Mouse (Mus musculus) kidney, embryonic 15.5 days (tissue): ENCODE results near the gene Lipe. TPM values are rescaled to one million over a fixed set of nuclear protein-coding genes. Genes with fewer than 3 reads are reported as not detected.
A peak's percentile ranks its signal among the peaks of the same experiment; 100 is the strongest.

Experiments
- ATAC-seq: fragments of 200-750 bp; cut with Nextera tagmentation; replicated peaks from 2 replicates; pipeline ENCODE4 v1.8.0; 2017; ENCODE audit warnings: moderate TSS enrichment; ENCODE audit not compliant: low FRiP score
- H3K27ac ChIP-seq: fragments of 300-500 bp; sonication (generic); 2 replicates; pipeline ENCODE4 v1.5.1; 2015; ENCODE audit warnings: mild to moderate bottlenecking, inconsistent platforms
- H3K27me3 ChIP-seq: fragments of 300-500 bp; sonication (generic); 2 replicates; pipeline ENCODE4 v1.6.1; 2015; ENCODE audit warnings: inconsistent platforms
- H3K36me3 ChIP-seq: fragments of 300-500 bp; sonication (generic); 2 replicates; pipeline ENCODE4 v1.6.1; 2015; ENCODE audit warnings: inconsistent platforms
- H3K4me1 ChIP-seq: fragments of 300-500 bp; sonication (generic); 2 replicates; pipeline ENCODE4 v1.6.1; 2015; ENCODE audit warnings: inconsistent platforms
- H3K4me2 ChIP-seq: fragments of 300-500 bp; sonication (generic); 2 replicates; pipeline ENCODE4 v1.6.1; 2015; ENCODE audit warnings: moderate library complexity, mild to moderate bottlenecking, inconsistent platforms
- H3K4me3 ChIP-seq: fragments of 300-500 bp; sonication (generic); replicated peaks from 2 replicates; pipeline ENCODE4 v1.5.1; 2015; ENCODE audit warnings: mild to moderate bottlenecking, inconsistent platforms
- H3K9ac ChIP-seq: fragments of 300-500 bp; sonication (generic); 2 replicates; pipeline ENCODE4 v1.6.1; 2015; ENCODE audit warnings: mild to moderate bottlenecking, inconsistent platforms
- H3K9me3 ChIP-seq: fragments of 300-500 bp; sonication (generic); replicated peaks from 2 replicates; pipeline ENCODE4 v1.6.1; 2016; ENCODE audit warnings: inconsistent platforms
- WGBS: fragments of 180-500 bp; shearing (Covaris S2); methylation state at CpG from one replicate; pipeline ENCODE4 v1.1.7; 2015; ENCODE audit warnings: mixed read lengths; 5-methylcytosine and 5-hydroxymethylcytosine counted together
- polyA plus RNA-seq: library from polyadenylated mRNA; unstranded; fragments of >200 nt; fragmentation: Nextera tagmentation; extraction: Ambion mirVana; gene quantifications from 2 replicates; pipeline ENCODE4 v1.2.1, GENCODE M21; 2015

The Lipe gene
- polyA plus RNA-seq, 1 experiment from 2014 or later: 12.2 TPM

DNA sequence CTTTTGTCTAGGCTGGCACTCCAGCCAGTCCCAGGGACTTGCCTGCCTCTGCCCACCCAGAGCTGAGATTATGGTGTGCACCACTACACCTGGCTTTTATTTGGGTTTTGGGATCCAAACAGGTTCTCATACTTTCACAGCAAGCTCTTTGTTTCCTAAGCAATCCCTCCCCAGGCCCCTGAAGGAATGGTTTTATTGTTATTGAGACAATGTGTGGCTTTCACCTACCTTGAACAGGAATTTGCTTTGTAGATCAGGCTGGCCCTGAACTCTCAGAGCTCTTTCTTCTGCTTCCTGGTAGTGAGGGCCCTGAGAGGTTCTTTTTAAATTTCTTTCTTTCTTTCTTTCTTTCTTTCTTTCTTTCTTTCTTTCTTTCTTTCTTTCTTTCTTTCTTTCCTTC lies 16.0 kb downstream of the Lipe start:
- H3K27ac ChIP-seq: no peak overlapping the region
- H3K4me3 ChIP-seq: no peak overlapping the region
- H3K36me3 ChIP-seq: peaks cover 62% of the 10 kb centered on the region
- ATAC-seq: no peak
- peaks cover 28% of the 10 kb centered on the region for H3K4me1 ChIP-seq
- H3K27me3 ChIP-seq: no peaks in the 10 kb centered on the region
- no peak overlapping the region for H3K4me2 ChIP-seq
- H3K9ac ChIP-seq: no peak overlapping the region
- no peaks in the 10 kb centered on the region for H3K9me3 ChIP-seq

DNA sequence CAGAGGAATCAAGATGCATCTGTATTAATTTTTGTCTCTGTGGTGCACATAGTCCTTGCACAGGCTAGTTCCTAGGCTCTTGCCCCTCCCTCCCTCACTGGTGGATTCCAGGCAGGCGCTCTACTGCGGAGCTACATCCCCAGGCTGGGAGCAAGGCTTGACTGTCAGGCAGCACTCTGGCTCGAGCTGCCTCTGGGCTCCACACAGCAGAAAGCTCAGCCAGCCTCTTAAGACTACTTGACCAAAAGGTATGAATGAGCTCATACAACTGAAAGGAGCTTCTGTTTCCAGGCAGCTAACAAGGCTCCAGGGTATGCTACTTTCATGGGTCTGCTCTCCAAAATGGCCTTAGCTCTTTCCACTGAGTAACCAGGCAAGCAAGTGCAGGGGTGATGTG lies 17.2 kb downstream of the Lipe start:
- 43% methylated on average over 3 of the region's 3 CpGs for WGBS
- Histone ChIP-seq H3K27ac (no peak overlapping the region), H3K36me3 (peaks cover 52% of the 10 kb centered on the region), H3K9me3 (no peaks in the 10 kb centered on the region), H3K4me3 (no peak overlapping the region), H3K27me3 (no peaks in the 10 kb centered on the region), H3K4me2 (no peak overlapping the region), H3K4me1 (peaks cover 37% of the 10 kb centered on the region), H3K9ac (no peak overlapping the region)
- no peak for ATAC-seq

DNA sequence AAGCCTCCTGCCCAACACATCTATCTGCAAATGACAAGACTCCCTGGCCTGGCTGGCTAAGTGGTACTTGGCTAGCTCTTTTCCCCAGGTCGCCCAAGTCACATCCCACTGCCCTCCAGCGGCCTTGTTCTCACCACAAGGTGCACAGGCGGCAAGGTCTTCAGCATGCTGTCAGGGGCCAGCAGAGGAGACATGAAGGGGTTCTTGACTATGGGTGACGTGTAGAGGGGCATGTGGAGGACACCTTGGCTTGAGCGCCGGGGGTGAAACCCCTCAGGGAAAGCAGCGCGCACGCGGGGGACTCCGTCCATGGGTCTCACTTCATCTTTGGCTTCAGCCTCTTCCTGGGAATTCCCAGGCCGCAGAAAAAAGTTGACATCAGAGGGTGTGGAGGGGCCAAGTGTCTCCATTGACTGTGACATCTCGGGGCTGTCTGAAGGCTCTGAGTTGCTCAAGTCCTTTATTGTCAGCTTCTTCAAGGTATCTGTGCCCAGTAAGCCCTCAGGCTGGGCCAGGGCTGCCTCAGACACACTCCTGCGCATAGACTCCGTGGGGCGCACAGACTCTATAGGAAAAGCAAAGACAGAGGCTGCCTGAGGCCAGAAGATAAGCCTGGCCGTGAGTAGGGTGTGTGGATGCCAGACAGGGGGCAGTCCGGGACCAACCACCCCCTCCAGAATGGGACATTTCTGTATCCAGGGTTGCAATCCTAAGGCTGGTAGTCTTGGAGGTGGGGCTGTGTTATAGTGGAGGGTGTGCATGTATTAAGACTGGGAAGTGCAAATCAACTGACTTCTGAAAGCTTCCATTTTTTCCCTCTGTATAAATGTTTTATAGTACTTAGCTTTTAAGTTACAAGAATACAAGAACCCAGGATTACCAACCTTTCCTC lies 17.9 kb downstream of the Lipe start:
- Histone ChIP-seq H3K4me2 (peak overlapping the region; percentile 80), H3K4me1 (peaks cover 32% of the 10 kb centered on the region), H3K36me3 (peaks cover 47% of the 10 kb centered on the region), H3K9me3 (no peaks in the 10 kb centered on the region), H3K27me3 (no peaks in the 10 kb centered on the region), H3K9ac (no peak overlapping the region), H3K4me3 (peak overlapping the region; percentile 46; the same call in 1 of the 2 replicates), H3K27ac (no peak overlapping the region)
- 70% methylated on average over 18 of the region's 18 CpGs for WGBS
- peak; percentile 7; the same call in 1 of the 2 replicates for ATAC-seq

DNA sequence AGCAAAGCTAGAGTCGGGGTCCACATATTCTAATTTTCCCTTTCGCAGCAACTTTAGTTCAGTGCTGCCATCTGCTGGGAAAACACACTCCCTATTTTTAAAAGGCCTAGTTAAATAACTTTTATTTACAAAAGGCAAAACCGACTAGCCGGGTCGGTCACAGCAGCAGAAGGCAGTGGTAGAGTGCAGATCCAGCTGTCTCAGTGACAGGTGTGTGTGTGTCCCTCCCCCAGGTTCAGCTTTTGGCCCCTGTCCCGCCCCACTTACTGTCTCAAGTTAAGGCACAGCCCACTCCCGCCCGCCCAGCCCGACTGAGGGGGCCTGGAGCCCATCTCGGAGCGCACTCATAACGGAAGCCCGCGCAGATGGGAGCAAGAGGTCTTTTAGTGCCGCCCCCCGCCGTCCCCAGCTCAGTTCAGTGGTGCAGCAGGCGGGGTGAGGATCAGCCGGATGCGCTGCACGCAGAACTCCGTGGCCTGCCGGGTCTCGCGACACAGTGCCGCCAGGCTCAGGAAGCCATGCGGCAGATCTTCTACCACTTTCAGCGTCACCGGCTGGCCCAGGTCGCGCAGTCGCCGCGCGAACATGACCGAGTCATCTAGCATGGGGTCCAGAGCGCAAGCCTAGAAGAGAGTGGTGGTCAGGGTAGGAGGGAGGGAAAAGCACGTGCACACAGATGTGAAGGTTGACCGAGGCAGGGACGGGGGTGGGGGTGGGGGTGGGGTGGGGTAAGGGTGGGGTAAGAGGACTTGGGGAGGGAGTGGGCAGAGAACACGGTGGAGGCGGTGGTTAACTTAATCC lies 18.8 kb downstream of the Lipe start:
- peak overlapping the region; percentile 65 for H3K27ac ChIP-seq
- H3K4me1 ChIP-seq: peaks cover 31% of the 10 kb centered on the region
- peak overlapping the region; percentile 50 for H3K9ac ChIP-seq
- peak overlapping the region; percentile 80 for H3K4me2 ChIP-seq
- WGBS: 5% methylated on average over 42 of the region's 42 CpGs
- no peaks in the 10 kb centered on the region for H3K9me3 ChIP-seq
- H3K36me3 ChIP-seq: peaks cover 38% of the 10 kb centered on the region
- no peaks in the 10 kb centered on the region for H3K27me3 ChIP-seq
- ATAC-seq: peak; percentile 76
- peak overlapping the region; percentile 46 for H3K4me3 ChIP-seq

DNA sequence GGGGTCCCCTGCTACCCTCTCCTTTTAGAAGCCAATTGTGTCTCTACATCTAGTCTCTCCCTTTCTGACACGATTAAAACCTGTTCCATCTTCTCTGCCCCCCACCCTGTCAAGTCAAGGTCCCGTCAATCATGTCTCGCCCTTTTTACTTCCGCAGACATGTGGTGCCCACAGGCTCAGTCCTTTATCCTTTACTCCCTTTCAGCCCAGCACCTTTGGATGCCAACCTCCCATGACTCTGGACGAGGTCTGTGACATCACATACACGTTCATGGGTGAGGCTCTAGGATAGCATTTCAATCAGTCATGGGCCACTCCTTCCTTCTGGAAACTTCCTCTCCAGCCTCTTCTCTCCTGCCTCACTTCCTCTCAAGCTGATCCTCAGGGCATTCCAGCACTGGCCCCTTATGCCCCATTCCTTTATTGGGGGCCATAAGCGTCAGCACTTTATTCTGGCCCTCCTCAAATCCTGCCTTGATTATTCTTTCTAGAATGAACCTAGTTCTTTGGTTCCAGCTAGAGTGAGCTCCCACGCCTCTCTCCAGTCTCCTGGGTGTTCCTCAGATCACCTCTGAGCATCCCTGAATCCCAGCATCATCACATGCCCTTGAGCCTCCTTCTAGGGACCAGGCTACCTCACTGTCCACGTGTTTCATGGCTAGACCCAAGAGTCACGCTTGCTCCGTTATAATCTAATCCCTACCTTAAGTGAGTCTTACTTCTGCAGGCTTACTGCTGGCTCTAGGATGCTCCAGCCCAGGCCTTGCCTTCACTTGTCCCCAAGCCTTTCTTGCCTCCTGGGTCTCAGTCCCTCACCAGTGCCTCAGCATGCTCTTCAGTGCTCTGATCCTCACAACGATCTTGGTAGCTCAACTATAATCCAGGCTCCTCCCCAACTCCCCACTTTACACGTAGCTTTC lies 20.1 kb downstream of the Lipe start:
- no peak overlapping the region for H3K27ac ChIP-seq
- no peak overlapping the region for H3K4me2 ChIP-seq
- no peak for ATAC-seq
- H3K4me3 ChIP-seq: no peak overlapping the region
- H3K27me3 ChIP-seq: no peaks in the 10 kb centered on the region
- no peaks in the 10 kb centered on the region for H3K9me3 ChIP-seq
- H3K9ac ChIP-seq: no peak overlapping the region
- peaks cover 31% of the 10 kb centered on the region for H3K4me1 ChIP-seq
- peaks cover 25% of the 10 kb centered on the region for H3K36me3 ChIP-seq
- 85% methylated on average over 13 of the region's 13 CpGs for WGBS

DNA sequence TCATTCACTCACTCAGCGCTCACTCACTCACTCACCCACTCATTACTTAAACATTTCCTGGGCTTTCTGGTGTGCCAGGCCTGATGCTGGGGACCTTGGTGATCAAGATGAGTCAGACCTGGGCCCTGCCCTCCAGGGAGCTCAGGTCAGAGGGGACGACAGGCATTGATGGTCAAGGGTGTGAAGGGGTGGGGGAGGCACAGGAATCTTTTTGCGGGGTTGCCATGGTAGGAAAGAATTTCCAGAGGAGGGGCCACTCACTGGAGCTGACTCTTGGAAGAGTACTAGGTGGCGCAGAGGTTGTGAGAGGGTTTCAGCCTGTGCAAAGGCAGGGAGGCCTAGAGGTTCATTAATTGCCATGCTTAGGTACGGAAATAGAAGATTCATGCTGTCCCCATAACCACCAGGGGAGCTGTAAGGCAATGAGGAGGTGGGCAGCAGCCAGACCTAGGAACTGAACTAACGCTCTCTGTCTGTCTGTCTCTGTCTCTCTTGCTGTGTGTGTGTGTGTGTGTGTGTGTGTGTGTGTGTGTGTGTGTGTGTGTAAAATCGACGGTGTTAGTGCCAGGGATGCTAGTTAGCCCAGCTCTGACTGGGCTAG lies 21.3 kb downstream of the Lipe start:
- ATAC-seq: no peak
- Histone ChIP-seq H3K27ac (no peak overlapping the region), H3K4me3 (peak overlapping the region; percentile 38), H3K4me2 (peak overlapping the region; percentile 58), H3K36me3 (peaks cover 13% of the 10 kb centered on the region), H3K4me1 (peaks cover 31% of the 10 kb centered on the region), H3K9ac (peak overlapping the region; percentile 1; the same call in 1 of the 2 replicates), H3K9me3 (no peaks in the 10 kb centered on the region), H3K27me3 (no peaks in the 10 kb centered on the region)
- WGBS: 44% methylated on average over 8 of the region's 8 CpGs

DNA sequence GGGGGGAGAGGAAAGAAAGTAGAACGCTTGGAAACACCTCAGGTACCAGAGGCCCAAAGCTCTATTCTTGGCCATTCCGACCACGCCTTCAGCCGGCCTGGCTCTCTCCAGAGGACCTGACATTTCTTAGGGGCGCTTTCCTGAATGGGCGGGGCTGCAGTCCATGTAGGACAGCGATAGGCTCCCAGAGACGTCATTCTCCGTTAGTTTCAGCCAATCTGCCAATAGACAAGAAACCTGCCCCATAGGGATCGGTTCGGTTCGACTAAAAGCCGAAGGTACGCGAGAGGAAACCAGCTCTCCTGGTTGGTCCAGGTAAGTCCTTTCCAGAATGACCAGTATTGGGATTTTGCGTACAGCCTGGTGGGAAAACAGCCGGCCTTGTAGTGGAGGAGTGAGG lies 22.0 kb downstream of the Lipe start:
- WGBS: 6% methylated on average over 17 of the region's 17 CpGs
- peak overlapping the region; percentile 38 for H3K4me3 ChIP-seq
- no peak overlapping the region; the same call in 1 of the 2 replicates for H3K9ac ChIP-seq

DNA sequence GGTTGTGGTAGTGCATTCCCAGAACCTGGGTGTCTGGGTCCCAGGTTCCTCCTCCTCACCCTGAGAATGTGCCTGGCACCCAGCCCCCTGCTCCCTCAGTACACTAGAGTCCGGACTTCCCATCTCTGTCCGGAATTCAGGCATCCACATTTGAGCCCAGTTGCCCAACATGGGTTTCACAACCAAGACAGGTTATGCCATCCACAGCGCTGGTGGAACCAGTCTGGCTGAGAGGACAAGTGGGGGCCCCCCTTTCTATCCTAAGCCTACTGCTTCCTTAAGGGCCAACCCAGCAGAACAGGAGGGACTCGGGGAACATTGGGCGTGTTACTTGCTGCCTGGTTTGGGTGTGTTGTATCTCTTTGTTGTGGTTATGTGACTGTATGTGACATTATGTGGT lies 26.1 kb downstream of the Lipe start:
- Histone ChIP-seq H3K36me3 (no peaks in the 10 kb centered on the region), H3K4me3 (no peak overlapping the region), H3K27me3 (peaks cover 34% of the 10 kb centered on the region), H3K9me3 (no peaks in the 10 kb centered on the region), H3K27ac (no peak overlapping the region), H3K9ac (no peak overlapping the region), H3K4me2 (no peak overlapping the region), H3K4me1 (peaks cover 34% of the 10 kb centered on the region)
- WGBS: 88% methylated on average over 5 of the region's 5 CpGs
- ATAC-seq: no peak

More for the DNA sequence above, 22.0 kb downstream of the Lipe start:
- Histone ChIP-seq H3K27ac (no peak overlapping the region), H3K27me3 (no peaks in the 10 kb centered on the region), H3K4me2 (peak overlapping the region; percentile 58), H3K4me1 (peaks cover 31% of the 10 kb centered on the region), H3K9me3 (no peaks in the 10 kb centered on the region), H3K36me3 (peaks cover 7% of the 10 kb centered on the region)
- ATAC-seq: peak; percentile 66

DNA sequence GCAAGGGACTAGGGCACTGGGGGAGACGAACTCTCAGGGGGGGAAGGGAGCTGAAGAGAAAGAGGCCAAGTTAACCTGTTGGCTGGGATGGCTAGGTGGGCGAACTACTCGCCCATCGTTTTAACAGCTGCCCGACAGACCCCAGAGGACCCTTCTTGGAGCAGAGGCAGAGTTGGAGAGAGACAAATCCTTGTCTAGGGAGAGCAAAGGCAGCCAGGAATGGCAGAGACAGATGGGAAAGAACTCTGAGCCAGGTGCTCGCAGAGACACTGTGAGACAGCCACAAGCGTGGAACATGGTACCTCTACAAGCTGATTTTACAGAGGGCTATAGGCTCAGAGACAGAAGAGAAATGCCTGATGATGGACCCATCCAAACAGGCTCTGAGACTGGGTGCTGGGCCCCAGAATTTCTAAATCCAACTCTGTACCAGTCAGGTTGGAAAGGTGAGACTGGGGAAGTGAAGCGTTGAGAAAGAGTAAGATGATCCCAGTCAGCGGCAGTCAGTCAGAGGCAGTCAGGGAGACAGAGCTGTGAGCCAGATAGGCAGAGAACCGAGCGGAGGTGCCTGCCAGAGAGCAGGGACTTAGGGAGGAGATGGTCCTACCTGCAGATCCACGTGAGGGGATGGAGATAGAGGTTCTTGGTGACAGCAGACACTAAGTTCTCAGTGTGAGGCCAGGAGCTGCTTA lies 29.3 kb downstream of the Lipe start, which contains the start of gene Cnfn:
TSS of gene Cnfn (minus strand) at position 667 of the 692 bp plus-strand sequence.
- peaks cover 49% of the 10 kb centered on the region for H3K27me3 ChIP-seq
- H3K4me1 ChIP-seq: peaks cover 23% of the 10 kb centered on the region
- WGBS: 47% methylated on average over 12 of the region's 12 CpGs
- H3K4me3 ChIP-seq: no peak within 1 kb of the TSS
- H3K36me3 ChIP-seq: peaks cover 3% of the 10 kb centered on the region
- H3K9me3 ChIP-seq: no peaks in the 10 kb centered on the region
- H3K9ac ChIP-seq: no peak within 1 kb of the TSS
- H3K27ac ChIP-seq: no peak within 1 kb of the TSS
- ATAC-seq: no peak
- H3K4me2 ChIP-seq: no peak within 1 kb of the TSS

DNA sequence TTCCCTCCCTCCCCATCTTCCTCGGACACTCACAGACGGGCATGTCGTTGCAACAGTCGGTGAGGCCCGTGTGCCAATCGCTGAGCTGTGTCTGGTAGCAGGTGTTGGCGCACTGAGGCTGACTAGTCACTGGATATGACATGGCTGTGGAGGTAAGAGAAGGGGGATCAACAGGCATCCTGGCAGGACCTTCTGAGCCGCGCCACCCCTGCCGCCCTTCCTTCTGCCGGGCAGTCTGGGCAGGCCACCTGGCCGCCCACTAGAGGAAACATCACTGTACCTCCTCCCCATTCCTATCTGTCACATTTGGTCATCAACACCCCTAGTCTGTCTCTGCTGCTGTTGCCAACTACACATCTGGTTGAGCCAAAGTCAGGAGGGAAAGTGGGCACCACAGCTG lies 30.2 kb downstream of the Lipe start:
- Histone ChIP-seq H3K27me3 (peaks cover 49% of the 10 kb centered on the region), H3K4me1 (peaks cover 23% of the 10 kb centered on the region), H3K4me2 (peak overlapping the region; percentile 52), H3K9ac (no peak overlapping the region), H3K4me3 (peak overlapping the region; percentile 25), H3K9me3 (no peaks in the 10 kb centered on the region), H3K36me3 (peaks cover 12% of the 10 kb centered on the region), H3K27ac (no peak overlapping the region)
- no peak for ATAC-seq
- 17% methylated on average over 12 of the region's 12 CpGs for WGBS
